Mouse (Mus musculus) liver, embryonic 14.5 days (tissue): ENCODE measurements at regions not wholly inside any gene's neighbourhood (a gene's known extent, or its start where the extent isn't known, plus 50 kb on each side); places are given as distances from the start of the nearest gene placed in this dataset.

ENCODE experiments used
- CTCF ChIP-seq: IDR thresholded peaks from 2 replicates; pipeline ENCODE4 v1.5.1; 2016; ENCODE audit warnings: antibody characterized with exemption, low read depth, control low read depth
- EP300 ChIP-seq: IDR thresholded peaks from 2 replicates; pipeline ENCODE4 v1.6.1; 2016; ENCODE audit warnings: antibody characterized with exemption, low read depth

- no peak for TF ChIP-seq CTCF
- TF ChIP-seq EP300: no peak
Observed at GRCm38 (mm10) chr12:112235841-112236240, 89.8 kb downstream of the Kif26a start.
